Mouse (Mus musculus) gastrocnemius, adult 2 months (tissue): ENCODE results near the gene 1600014C10Rik. TPM values are rescaled to one million over a fixed set of nuclear protein-coding genes. Genes with fewer than 3 reads are reported as not detected.
A peak's percentile ranks its signal among the peaks of the same experiment; 100 is the strongest.

Experiments used
- DNase-seq: peaks from one replicate; pipeline ENCODE4 v3.0.0; 2022
- H3K27ac ChIP-seq: fragments of 200-600 bp; 2 replicates; pipeline ENCODE4 v1.8.1; 2022; ENCODE audit warnings: mild to moderate bottlenecking
- H3K4me3 ChIP-seq: fragments of 200-600 bp; 2 replicates; pipeline ENCODE4 v1.8.1; 2022; ENCODE audit warnings: mild to moderate bottlenecking, moderate library complexity
- CTCF ChIP-seq: fragments of 200-600 bp; IDR thresholded peaks from 2 replicates; pipeline ENCODE4 v1.8.1; 2022; ENCODE audit warnings: antibody characterized with exemption, mild to moderate bottlenecking, moderate library complexity
- intact Hi-C: fragments of 180-260 bp; cut with DNase I; formaldehyde crosslinking; loops from one replicate; pipeline ENCODE4 v1.15.1; 2025
- total RNA-seq, 2 experiments: library from RNA; stranded (reverse); gene quantifications; 2 replicates each; pipeline ENCODE4 v1.2.3; 2021

Gene 1600014C10Rik
- total RNA-seq, 2 experiments from 2014 or later, result 23.4 to 31.9 TPM

DNA sequence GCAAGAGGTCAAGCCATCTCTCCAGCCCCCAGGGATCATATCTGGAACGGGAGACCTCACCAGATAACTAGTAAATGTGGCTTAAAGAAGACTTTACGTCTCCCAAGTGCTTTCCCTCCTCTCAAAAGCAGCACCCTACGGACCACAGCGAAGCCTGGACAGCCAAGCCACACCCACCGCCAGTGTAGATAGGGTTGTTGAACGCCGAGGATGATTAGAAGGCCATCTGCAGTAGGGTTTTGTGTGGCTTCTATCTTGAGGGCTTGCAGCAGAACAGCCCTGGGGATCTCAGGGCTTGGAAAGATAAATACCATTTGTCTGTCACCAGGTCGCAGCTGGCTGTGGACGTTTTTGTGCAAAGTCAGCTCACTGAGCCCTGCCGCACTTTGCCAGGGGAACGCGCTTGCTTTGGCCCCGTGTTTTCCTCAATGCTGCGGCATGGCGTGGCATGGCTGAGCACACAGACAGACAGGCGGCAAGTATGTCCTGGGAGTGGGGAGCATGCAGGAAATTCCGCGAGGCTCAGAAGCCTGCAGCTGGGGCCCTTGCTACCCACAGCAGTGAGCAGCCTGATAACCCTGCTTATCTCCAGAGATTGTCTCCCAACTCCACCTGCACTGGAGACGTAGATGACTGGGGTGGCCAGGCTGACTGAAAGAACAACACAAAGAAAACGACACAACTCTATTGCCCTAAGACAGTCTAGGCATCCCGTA lies 15.9 kb upstream of the 1600014C10Rik start:
- Histone ChIP-seq H3K27ac (no peak overlapping the region), H3K4me3 (peak overlapping the region; percentile 46)
- no peak for TF ChIP-seq CTCF
- DNase-seq, result no peak
- intact Hi-C loops, result no loop called here

DNA sequence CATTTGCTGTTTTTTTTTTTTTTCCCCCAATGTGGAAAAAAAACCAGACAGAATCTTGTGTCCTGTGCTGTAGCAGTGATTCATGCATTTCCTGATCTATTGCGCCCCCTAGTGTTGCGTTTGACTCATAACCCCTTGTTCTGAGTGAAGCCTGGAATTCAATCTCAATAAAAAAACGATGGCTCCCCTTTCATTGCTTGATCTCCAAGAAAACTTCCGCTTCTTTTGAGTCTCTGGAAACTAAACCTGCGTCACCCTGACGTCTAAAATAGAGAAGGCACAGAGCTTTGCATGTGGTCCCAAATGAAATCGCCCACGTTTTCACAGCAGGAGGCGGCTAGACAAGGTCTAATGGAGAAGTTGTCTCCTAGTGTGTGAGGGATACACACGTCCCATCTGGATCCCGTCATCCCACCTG lies 15.3 kb upstream of the 1600014C10Rik start:
- H3K27ac ChIP-seq, result no peak overlapping the region
- H3K4me3 ChIP-seq, result peak overlapping the region; percentile 46
- peak; percentile 76 for TF ChIP-seq CTCF
- intact Hi-C loops, result no loop called here
- no peak for DNase-seq

DNA sequence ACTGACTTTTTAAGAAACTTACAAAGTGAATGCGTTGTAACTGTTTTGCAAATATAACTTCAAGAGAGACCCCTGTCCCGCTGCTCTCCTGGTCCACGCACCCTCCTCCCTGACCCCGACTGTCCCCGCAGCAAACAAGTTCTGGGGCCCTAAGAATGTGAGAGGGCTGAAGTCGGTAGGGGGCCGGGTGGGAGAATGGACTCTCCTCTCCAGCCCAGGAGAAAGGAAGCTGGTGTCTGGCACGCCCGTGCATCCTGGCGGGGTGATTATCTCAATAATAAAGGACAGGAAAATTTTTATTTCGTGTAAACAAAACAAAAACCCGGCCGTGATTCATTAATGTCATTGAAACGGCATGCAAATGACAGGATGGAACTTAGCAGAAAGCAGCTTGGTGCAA lies 9.1 kb upstream of the 1600014C10Rik start:
- intact Hi-C loops, result no loop called here
- H3K4me3 ChIP-seq, result peak overlapping the region; percentile 53
- peak; percentile 12 for DNase-seq
- TF ChIP-seq CTCF, result no peak
- no peak overlapping the region for H3K27ac ChIP-seq

DNA sequence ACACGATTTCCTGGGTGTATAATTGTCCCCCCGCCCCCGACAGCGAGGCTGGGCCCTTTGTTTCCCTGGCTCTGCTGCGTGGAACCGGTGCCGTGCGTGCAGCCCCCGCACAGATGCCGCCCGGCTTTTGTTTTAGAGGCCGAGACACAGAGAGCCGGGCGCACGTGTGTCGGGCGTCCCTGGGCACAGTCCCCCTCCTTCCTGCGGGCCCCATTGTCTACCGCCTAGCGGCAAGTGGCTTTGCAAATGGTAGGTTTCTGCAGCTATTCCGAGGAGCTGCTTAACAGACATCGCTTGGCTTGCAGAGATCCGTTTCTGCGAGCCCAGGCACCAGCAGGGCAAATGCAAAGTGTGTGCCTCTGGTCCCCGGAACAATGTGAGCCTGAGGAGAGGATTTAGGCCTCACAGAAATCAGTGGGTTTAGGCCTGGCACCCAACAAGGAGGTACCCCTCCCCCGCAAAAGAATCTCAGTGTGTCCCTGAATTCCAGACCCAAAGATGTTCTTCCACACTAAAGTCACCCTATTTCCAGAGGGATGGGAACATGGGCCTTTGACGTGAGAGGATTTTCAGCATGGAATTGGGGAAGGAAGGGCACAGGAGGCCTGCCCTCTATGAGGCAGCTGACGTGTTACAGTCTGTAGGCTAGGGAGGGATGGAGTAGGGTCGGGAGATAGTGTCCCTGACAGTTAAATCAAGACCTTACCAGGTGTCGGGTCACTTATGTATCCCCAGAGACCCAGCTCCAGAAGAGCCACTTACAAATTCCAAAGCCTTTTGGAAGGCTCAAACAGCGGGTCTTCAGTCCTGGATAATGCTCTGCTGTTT lies 8.5 kb upstream of the 1600014C10Rik start:
- peak overlapping the region; percentile 53 for H3K4me3 ChIP-seq
- no peak for TF ChIP-seq CTCF
- no peak overlapping the region for H3K27ac ChIP-seq
- DNase-seq, result peak; percentile 11
- intact Hi-C loops, result no loop called here

DNA sequence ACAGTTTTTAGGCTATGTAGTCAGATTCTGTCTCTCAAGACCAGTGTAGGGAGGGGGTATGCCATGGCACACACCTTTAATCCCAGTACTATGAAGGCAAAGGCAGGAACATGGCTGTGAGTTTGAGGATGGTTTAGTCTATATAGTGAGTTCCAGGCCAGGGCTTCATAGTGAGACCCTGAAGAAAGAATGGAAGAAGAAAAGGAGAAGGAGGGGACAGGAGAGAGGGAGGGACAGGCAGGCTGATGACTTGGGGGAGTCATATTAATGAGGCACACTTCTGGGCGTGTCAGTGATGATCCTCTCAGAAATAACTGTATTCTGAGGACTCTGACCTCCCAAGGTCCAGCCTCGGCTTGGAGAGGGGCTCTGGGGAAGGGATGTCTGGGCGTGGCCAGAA lies 7.0 kb upstream of the 1600014C10Rik start:
- DNase-seq, result peak; percentile 3
- intact Hi-C loops, result no loop called here
- no peak overlapping the region for H3K4me3 ChIP-seq
- no peak for TF ChIP-seq CTCF
- no peak overlapping the region for H3K27ac ChIP-seq

DNA sequence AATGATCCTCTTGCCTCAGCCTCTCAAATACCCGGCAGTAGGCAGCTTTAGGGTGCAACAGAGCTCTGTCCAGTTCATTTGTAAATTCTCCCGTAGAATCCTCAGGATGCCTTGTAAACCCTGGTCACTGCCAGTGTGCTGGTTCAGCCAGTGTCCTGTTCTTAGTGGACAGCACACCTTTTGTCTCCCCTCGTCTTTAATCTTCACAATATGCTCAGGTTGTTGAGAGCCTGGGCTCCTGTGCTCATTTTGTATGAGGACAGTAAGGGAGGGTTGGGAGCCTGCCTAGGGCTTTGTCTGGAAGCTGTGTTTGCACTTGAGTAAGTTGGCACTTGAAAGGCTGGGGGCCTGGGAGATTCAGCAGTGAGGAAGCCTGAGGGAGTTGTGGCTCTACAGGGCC lies 3.1 kb upstream of the 1600014C10Rik start:
- no peak for TF ChIP-seq CTCF
- Histone ChIP-seq H3K27ac (no peak overlapping the region), H3K4me3 (no peak overlapping the region)
- DNase-seq, result peak; percentile 13
- intact Hi-C loops, result no loop called here

DNA sequence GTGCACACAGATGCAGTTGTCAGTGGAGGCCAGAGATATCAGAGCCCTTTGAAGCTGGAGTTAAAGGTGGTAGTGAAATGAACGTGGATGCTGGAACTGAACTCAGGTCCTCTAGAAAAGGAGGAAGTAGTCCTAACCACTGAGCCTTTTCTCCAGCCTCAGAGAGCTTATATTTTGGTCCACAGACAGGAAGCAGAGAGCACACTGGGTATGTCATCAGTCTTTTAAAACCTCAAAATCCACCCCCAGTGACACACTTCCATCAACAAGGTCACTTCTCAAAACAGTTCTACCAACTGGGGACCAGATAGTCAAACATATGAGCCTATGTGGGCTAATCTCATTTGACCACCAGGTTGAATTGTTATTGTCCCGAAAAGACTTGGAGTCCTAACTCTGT lies 1.7 kb upstream of the 1600014C10Rik start:
- intact Hi-C loops, result no loop called here
- TF ChIP-seq CTCF, result no peak
- DNase-seq, result no peak

DNA sequence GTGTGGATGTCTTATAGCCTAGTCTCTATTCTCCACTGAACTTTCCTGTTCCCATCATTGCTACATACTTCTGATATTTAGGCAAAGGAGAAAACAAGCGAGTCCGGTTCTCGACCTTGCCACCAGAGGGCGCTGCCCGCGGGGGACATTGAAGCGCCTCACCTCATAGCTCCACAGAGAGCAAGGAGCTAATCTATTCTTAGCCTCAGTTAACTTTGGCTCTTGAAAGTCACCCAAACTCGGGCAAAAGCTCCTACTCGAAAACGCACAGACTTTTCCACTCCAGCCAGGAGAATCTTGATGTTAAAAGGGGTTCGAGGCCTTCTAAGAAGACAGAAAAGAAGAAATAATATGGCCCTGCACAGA lies 438 bp upstream of the 1600014C10Rik start:
- intact Hi-C loops, result loop anchor here (1.0 kb wide), 1 partner anchor 19 kb away; no protein-coding TSS in a partner anchor
- TF ChIP-seq CTCF, result peak; percentile 98
- DNase-seq, result peak; percentile 89
- Histone ChIP-seq H3K4me3 (peak overlapping the region; percentile 93), H3K27ac (peak overlapping the region; percentile 90)

More for the DNA sequence above, 1.7 kb upstream of the 1600014C10Rik start:
- H3K27ac ChIP-seq, result no peak overlapping the region
- H3K4me3 ChIP-seq, result no peak overlapping the region

DNA sequence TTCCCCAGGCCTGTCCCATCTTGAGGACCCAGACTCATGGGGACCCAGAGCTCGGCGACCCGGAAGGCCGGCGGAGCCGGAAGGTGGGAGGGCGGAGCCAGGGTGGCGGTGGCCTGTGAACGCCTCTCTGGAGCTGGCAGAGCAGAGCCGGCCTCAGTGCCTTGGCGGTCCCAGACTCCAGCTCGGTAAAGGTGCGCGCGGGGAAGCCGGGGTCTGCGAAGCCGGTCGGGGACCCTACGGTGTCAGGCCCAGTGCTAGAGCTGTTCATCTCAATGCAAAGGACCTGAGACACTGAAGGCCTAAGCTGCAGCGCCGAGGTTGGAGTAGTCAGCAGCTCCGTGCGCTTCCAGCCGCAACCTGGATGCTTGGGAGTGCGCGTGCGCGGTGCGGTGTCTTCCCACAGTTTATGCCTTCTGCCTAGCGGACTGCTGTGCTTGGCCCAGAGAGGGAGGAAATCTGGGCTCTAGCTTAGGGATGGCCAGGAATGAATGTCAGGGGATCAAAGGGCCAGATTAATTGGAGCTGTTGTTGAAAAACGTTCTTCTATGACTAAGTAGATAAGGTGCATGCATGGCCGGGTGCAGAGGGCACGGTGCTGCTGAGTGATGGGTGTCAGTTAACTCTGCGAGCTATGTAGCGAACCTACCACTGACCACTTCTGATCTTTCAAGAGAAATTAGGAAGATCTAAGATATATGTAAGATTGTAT lies 846 bp downstream of the 1600014C10Rik start:
- peak; percentile 91 for DNase-seq
- Histone ChIP-seq H3K4me3 (peak overlapping the region; percentile 93), H3K27ac (peak overlapping the region; percentile 90)
- intact Hi-C loops, result loop anchor here (1.0 kb wide), 1 partner anchor 83 kb away; no protein-coding TSS in a partner anchor
- no peak; the same call in 1 of the 2 replicates for TF ChIP-seq CTCF

DNA sequence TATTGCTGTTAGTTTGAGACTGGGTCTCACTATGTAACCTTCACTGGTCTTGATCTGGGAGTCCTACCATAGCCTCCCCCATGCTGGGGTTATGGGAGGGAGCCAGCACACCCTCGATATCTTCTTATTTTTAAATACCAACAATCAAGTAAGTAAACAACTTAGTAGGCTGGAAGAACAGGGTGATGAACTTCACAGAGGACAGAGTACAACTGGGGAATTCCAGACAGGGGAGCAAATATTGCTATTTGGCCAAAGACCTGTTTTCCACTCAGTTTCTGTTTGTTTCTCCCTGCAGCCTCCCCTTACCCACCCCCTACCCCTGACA lies 1.4 kb downstream of the 1600014C10Rik start:
- Histone ChIP-seq H3K4me3 (peak overlapping the region; percentile 93), H3K27ac (peak overlapping the region; percentile 90)
- intact Hi-C loops, result no loop called here

DNA sequence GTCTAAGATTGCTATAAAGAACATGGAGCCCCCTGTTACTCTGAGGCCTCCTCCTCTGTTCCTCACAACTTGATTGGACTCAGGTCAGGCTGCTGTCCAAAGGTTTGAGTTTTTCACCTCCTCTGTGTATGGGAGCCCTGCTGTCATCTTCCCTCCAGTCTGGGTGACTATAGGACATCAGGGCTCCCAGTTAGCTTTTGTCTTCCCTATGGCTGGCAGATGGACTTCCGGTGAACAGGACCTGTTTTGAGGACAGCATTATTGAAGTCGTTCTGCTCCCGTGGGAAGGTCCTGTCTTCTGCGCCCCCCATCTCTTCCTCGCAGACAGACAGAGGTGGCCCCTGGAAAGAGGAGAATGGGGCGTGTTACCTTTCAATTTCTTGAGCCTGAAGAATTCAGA lies 1.8 kb downstream of the 1600014C10Rik start:
- no peak for TF ChIP-seq CTCF
- peak; percentile 8 for DNase-seq
- intact Hi-C loops, result no loop called here
- peak overlapping the region; percentile 93; the same call in 1 of the 2 replicates for H3K4me3 ChIP-seq
- 0 out of 2 replicates have a peak overlapping the region, but pooled peaks have one; percentile 90 for H3K27ac ChIP-seq

More for the DNA sequence above, 1.4 kb downstream of the 1600014C10Rik start:
- no peak for DNase-seq
- no peak for TF ChIP-seq CTCF

DNA sequence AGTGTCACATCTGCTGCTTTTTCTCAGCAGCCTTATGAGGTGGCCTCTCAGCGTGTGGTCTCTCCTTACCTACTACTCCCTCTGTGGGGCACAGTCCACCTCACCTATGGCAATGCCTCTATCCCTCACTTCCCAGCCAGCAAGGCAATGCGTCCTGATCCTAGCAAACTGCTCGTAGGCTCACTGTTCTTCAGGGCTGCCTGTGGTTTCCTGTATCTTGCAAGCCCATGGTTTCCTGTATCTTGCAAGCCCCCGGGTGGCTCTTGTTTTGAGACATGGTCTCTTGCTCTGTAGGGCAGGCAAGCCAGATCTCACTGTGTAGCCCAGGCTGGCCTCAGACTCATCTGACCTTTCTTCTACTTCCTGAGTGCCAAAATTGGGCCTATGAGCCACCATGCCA lies 3.8 kb downstream of the 1600014C10Rik start:
- intact Hi-C loops, result no loop called here

DNA sequence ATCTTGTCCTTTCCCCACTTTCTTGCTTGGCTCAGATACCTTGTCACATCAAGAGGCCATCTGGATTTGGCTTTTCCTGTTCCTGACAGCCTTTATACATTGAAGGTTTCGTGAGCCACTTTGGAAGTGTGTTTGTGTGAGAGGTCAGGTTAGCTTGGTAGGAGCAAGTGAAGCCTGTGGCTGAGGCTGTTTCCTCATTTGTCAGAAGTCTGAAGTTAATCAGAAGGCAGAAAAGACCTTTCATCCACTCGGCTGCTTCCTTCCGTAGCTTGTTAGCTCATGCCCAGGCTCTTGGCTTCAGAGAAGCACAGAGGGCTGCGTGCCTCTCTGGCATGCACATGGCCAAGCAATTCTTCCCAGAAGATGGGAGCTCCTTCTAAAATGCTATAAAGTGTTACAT lies 4.8 kb downstream of the 1600014C10Rik start:
- DNase-seq, result peak; percentile 5
- Histone ChIP-seq H3K27ac (no peak overlapping the region), H3K4me3 (no peak overlapping the region)
- no peak for TF ChIP-seq CTCF
- intact Hi-C loops, result no loop called here

More for the DNA sequence above, 3.8 kb downstream of the 1600014C10Rik start:
- H3K27ac ChIP-seq, result no peak overlapping the region
- no peak for TF ChIP-seq CTCF
- DNase-seq, result peak; percentile 6
- no peak overlapping the region for H3K4me3 ChIP-seq
